Mouse (Mus musculus) brown adipose tissue, adult 24 weeks (tissue): Measurements from ENCODE around the gene Spg20. TPM values are rescaled to one million over a fixed set of nuclear protein-coding genes. Genes with fewer than 3 reads are reported as not detected.

Experiments used
- H3K27ac ChIP-seq: fragments of 200-500 bp; replicated peaks from 2 replicates; pipeline ENCODE4 v1.5.1; 2012; ENCODE audit warnings: low read depth, mild to moderate bottlenecking, low read length
- H3K4me1 ChIP-seq: fragments of 200-500 bp; 2 replicates; pipeline ENCODE4 v1.6.1; 2012; ENCODE audit warnings: low read length, mixed read lengths; ENCODE audit not compliant: control insufficient read depth, insufficient read depth, insufficient read length
- H3K4me3 ChIP-seq: fragments of 200-500 bp; 2 replicates; pipeline ENCODE4 v1.5.1; 2012; ENCODE audit warnings: low read depth, mild to moderate bottlenecking, low read length, moderate library complexity; ENCODE audit not compliant: insufficient read depth
- polyA plus RNA-seq: library from polyadenylated mRNA; stranded (reverse); fragments of >200 nt; gene quantifications from 2 replicates; pipeline ENCODE4 v1.2.4, GENCODE M21; 2012; ENCODE audit not compliant: missing spikeins, insufficient read depth, insufficient read length

The Spg20 gene
- polyA plus RNA-seq, 1 experiment = 17.8 TPM

DNA sequence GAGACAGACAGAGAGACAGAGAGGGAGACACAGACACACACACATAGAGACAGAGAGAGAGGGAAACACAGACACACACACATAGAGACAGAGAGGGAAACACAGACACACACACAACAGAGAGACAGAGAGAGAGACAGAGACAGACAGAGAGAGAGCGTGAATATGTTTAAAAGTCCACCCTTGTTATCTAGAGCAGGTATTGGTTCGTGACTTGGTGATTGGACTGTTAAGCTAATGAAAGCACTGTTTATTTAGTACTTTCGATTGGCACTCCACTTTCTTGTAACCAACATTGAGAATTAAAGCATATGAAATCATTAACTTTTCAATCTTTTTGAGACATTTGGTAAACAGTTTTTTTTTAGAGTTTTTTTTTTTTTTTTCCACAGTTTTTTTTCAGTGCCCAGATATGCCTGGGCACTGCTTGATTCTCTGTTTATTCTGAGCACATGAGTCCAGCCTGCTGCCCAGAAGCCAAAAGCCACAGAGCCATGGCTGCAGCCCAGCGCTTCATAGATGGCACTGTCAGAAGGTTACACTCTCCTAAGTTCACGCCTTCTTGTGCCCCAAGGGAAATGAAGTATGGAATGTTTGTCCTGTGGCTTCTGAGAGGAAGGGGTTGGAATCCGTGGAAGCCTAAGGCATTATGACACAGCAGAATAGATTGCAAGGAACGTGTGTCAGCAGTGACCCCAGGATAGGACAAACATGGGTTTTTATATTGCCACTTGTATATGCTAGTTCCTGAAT, 2.6 kb downstream of the Spg20 start:
- H3K4me3 ChIP-seq = no peak overlapping the region
- 0 out of 2 replicates have a peak, but pooled peaks cover 5% of the 10 kb centered on the region for H3K4me1 ChIP-seq
- H3K27ac ChIP-seq = 0 out of 2 replicates have a peak overlapping the region, but pooled peaks have one; percentile 1

DNA sequence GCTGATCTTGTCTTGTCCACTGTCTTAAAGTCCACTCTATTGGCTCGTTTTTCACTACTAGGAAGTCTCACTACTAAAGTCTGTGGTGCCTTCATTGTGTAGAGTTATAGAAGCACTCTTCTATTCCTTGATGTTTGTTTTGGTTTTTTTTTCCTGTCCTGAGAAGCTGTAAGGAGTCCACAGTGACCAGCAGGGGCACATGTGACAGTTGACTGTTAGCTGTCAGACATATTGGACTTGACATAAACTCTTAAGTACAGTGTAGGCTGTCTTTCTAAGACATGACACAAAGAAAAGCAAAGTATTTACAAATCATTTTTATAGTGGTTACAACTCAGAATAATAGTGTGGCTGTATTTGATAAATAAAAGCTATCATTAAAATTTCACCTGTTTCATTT, 3.2 kb downstream of the Spg20 start:
- Histone ChIP-seq H3K4me1 (0 out of 2 replicates have a peak, but pooled peaks cover 5% of the 10 kb centered on the region), H3K4me3 (no peak overlapping the region), H3K27ac (no peak overlapping the region)

GRCm38 (mm10) chr3:55115989-55116388, 4.1 kb downstream of the Spg20 start:
- no peak overlapping the region for H3K4me3 ChIP-seq
- H3K27ac ChIP-seq = no peak overlapping the region
- peaks cover 5% of the 10 kb centered on the region; the same call in 1 of the 2 replicates for H3K4me1 ChIP-seq

DNA sequence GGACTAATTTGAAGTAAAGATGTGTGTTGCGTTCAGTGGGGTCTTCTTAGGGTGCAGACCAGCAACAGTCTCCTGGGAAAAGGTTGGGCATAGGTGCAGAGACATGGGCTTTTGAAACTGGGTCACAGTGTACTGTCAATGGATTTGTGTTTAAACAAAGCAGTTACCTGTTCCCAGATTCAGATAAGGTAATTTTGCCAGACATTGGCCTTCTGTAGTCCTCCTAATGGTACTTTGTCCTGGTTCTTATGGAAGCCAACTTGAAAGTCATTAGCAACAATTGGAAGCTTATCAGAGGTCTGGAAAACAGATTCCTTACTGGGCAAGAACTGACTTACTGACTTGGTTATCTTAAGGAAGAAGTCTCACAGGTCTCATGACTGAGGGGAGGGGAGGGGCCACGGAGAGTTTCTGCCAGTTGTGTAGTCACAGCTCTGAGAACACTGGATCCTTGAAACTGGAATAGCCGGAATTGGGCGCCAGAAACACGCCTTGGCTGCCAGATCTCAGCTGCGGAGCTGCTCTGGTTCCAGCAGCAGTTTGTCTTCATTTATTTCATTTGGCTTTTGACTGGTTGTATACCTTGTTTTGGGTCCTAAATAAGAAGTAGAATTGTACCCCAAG, 7.5 kb downstream of the Spg20 start:
- H3K27ac ChIP-seq = no peak overlapping the region
- peaks cover 2% of the 10 kb centered on the region; the same call in 1 of the 2 replicates for H3K4me1 ChIP-seq
- H3K4me3 ChIP-seq = no peak overlapping the region

GRCm38 (mm10) chr3:55122336-55122870, 10.5 kb downstream of the Spg20 start:
- Histone ChIP-seq H3K27ac (no peak overlapping the region), H3K4me3 (no peak overlapping the region), H3K4me1 (no peaks in the 10 kb centered on the region; the same call in 1 of the 2 replicates)

DNA sequence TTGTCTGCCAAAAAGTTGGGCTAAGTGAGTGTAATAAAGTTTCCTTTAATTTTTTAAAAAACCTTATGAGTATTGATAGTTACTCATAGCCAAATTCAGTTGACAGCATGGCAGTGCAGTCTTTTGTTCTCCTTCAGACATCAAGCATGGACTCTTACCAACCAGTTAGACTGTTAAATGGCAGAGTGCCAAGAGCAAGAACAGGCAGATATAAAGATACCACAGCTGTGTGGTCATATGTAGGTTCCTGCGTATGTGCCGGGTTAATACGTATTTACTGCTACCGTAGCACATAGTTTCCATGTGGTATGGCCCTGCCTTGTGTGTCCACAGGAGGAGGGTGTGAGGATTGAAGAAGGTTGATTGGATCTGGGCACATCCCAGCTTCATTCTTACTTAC, 11.2 kb downstream of the Spg20 start:
- Histone ChIP-seq H3K4me3 (no peak overlapping the region), H3K4me1 (no peaks in the 10 kb centered on the region; the same call in 1 of the 2 replicates), H3K27ac (no peak overlapping the region)

DNA sequence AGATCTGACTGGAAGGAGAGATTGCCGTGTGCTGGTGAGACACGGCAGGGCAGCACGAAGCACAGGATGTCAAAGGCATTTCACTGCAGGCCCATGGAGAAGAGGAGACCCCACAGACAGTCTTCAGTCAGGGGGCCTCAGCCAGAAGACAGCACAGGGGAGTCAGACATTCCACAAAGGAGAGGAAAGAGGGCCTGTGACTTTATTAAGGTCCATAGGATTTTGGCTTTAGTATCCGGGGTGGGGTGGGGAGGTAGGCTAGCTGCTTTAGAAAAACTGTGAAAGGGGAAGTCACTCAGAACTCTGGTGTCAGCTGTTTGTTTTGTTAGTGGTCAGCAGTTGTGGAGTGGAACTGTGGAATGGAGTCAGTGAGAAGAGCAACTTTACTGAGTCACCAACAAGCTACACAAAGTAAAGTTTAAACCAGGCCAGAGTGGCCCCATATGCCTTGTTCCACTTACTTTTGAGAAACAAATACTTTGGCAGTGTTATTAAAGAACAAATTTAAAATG, 17.3 kb downstream of the Spg20 start:
- peaks cover 2% of the 10 kb centered on the region; the same call in 1 of the 2 replicates for H3K4me1 ChIP-seq
- H3K27ac ChIP-seq = no peak overlapping the region
- no peak overlapping the region for H3K4me3 ChIP-seq

DNA sequence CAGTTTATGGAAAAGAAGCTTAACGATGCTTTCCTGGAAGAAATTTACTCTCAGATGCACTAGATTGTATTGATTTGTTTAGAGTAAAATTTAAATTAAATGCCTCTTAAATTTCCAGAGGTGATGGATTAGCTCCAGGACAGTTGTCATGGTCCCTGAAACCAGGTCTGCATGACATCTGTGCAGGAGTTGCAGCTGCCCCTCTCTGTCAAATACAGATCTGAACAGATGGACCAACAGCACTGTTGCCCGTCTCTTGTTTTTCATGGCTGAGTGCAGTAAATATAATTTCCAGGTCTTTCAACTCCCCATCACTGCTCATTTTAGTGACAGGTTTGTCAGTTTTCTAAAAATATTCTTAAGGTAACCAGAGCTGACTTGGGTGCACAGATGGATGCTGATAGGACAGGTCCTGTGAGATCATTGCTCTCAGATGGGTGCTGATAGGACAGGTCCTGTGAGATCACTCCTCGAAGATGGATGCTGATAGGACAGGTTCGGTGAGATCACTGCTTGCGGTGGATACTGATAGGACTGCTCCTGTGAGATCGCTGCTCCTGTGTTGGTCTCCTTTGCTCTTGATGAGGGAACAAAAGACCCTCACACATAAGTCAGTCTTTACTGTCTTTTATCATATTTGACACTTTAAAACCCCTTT, 19.8 kb downstream of the Spg20 start:
- H3K27ac ChIP-seq = no peak overlapping the region
- H3K4me3 ChIP-seq = no peak overlapping the region
- peaks cover 2% of the 10 kb centered on the region; the same call in 1 of the 2 replicates for H3K4me1 ChIP-seq

DNA sequence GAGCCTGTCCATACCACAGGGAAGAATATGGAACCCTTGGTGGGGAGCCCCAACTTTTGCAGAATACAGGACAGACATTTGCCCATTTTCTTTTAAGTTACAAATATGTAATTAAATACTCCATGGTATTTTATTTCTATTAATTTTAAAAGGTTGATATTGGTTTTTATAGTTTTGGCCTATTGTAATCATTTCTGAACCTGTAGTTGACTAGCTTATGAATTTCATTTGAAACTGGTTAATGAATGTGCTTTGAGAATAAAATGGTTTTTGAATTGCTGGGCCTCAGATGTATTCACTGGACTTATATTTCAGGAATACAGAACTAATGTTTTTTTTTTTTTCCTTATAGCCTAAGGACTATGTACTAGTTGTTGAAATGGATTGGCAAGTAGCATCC, 25.1 kb downstream of the Spg20 start, which contains the start of gene Ccdc169:
TSS of gene Ccdc169 (plus strand) at position 301 of the 400 bp plus-strand sequence.
- Histone ChIP-seq H3K4me3 (no peak within 1 kb of the TSS), H3K4me1 (no peaks in the 10 kb centered on the region), H3K27ac (no peak within 1 kb of the TSS)

- H3K27ac ChIP-seq = no peak overlapping the region
- H3K4me1 ChIP-seq = no peaks in the 10 kb centered on the region
- no peak overlapping the region for H3K4me3 ChIP-seq
These were observed 27.9 kb downstream of the Spg20 start for GRCm38 (mm10) chr3:55139837-55140236.

DNA sequence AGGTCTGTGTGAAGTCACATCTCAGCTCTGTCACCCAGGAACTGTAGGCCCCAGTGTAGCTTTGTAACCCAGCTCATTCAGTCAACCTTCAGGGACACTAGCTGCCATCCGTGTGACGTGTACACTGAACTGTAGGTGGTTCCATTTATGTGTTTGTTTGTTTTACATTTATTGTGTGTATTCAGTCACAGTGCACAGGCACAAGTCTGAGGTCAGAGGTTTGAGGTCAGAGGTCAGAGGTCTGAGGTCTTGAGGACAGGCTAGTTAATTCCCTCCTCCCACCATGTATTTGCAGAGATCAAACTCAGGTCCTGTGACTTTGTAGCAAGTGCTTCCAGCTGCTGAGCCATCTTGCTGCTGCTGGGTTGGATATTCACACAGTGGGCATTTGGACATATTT, 29.5 kb downstream of the Spg20 start:
- H3K4me1 ChIP-seq = no peaks in the 10 kb centered on the region
- no peak overlapping the region for H3K4me3 ChIP-seq
- H3K27ac ChIP-seq = no peak overlapping the region

DNA sequence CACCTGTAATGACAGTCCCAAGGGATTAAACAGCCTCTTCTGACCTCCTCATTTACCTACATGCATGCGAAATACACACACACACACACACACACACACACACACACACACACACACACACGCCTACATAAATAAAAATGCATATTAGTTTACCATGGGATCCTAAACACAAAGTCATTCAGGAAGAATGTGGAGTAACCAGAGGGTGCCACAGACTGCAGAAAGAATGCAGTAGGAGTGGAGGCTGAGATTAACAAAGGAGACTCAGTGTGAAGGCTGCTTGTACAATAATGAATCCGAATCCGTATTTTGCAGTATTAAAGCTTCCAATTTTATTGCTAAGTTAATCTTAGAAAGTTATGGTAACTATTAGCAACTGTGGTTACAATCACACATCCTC, 33.0 kb downstream of the Spg20 start:
- Histone ChIP-seq H3K27ac (no peak overlapping the region), H3K4me3 (no peak overlapping the region)

DNA sequence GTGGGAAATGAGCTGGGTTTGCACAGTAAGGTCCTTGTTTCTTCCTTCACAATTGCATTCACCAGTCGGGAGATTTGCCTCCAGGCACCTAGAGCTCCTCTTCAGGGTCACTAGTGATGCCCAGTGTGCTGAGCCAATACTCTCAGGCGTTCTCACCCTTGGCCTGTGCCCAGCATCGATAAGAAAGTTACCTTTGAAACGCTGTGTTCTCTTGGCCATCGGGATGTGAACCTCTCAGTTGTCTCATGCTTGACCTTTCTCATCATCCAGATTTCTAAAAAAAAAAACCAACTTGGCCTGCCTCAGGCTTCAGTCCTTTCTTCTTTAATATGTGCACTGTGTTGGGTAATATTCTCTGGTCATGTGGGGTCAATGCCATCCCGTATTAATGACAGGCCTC, 34.5 kb downstream of the Spg20 start:
- no peaks in the 10 kb centered on the region for H3K4me1 ChIP-seq
- H3K27ac ChIP-seq = no peak overlapping the region
- no peak overlapping the region for H3K4me3 ChIP-seq

More for the DNA sequence above, 33.0 kb downstream of the Spg20 start:
- H3K4me1 ChIP-seq = no peaks in the 10 kb centered on the region

DNA sequence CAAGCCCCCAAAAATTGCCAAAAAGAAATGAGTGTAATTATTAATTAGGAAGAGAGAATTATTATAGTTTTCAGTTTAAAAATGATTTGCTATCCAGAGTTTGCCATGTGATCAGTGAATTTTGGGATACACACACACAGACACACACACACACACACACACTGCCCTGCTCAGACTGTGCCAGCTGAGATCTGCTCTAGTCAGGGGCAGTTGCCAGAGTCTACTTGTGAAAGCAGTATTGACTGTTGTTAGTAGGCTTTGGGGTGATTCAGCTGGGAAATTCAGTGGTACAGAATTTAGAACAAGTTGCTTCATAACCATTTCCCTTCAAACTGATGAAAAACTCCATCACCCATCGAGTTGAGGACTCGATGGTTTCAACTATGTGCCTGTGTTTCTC, 35.2 kb downstream of the Spg20 start:
- no peak overlapping the region for H3K27ac ChIP-seq
- no peak overlapping the region for H3K4me3 ChIP-seq
- no peaks in the 10 kb centered on the region for H3K4me1 ChIP-seq

GRCm38 (mm10) chr3:55148091-55148490, 36.2 kb downstream of the Spg20 start:
- Histone ChIP-seq H3K4me1 (no peaks in the 10 kb centered on the region), H3K4me3 (no peak overlapping the region), H3K27ac (no peak overlapping the region)
